Mouse (Mus musculus): ENCODE measurements around the gene Prr5. TPM values are rescaled to one million over a fixed set of nuclear protein-coding genes. Genes with fewer than 3 reads are reported as not detected.

Prr5 gene
- polyA plus RNA-seq, 1 experiment: 8.1 TPM

DNA sequence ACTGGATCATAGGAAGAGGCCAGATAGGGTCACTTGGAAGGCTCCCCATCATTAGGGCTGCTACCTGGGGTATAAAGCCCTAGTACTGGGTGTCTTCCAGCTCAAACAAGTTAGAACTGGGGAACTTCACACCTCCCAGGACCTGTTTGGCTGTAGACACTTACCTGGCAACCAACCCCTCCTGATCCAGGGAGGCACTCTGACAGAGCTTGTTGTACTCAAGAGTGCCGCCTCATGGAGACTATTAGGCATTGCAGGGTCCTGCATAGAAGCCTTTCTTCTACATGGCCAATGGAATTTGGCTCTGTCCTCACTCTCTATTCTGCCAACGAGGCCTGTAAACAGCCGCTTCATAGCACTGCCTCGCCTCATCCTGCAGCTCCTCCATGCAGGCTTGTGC lies 32.5 kb downstream of the Prr5 start:
- H3K79me2 ChIP-seq (ENCODE audit: control insufficient read depth, insufficient read depth): no peaks in the 10 kb centered on the region
- H3K27me3 ChIP-seq (ENCODE audit: control insufficient read depth, insufficient read depth, insufficient read length): no peaks in the 10 kb centered on the region
- TF ChIP-seq MAX (IDR thresholded peaks at IDR 0.05; ENCODE audit: low read depth) (no peak), MYOG (IDR thresholded peaks at IDR 0.05; ENCODE audit: control insufficient read depth in 1 of 3, insufficient read depth in 1 of 3, insufficient read length in 2 of 3, low read depth in 2 of 3) (no peak), MYOD1 (IDR thresholded peaks at IDR 0.05; ENCODE audit: control insufficient read depth in 1 of 3, insufficient read length in 2 of 3, low read depth in 2 of 3) (no peak), TCF12 (IDR thresholded peaks at IDR 0.05; ENCODE audit: insufficient read depth, poor library complexity, severe bottlenecking) (no peak), SRF (IDR thresholded peaks at IDR 0.05; ENCODE audit: control insufficient read depth, insufficient read length, low read depth) (no peak), POLR2A (IDR thresholded peaks at IDR 0.05; ENCODE audit: insufficient read length, low read depth) (no peak), POLR2AphosphoS2 (IDR thresholded peaks at IDR 0.05; ENCODE audit: insufficient read length, low read depth) (no peak), USF1 (IDR thresholded peaks at IDR 0.05; ENCODE audit: low read depth) (no peak), E2F4 (IDR thresholded peaks at IDR 0.05; ENCODE audit: insufficient read depth) (no peak)
- peaks cover 6% of the 10 kb centered on the region for H3K36me3 ChIP-seq (ENCODE audit: control insufficient read depth, insufficient read depth)
- no peak overlapping the region for H3K4me3 ChIP-seq
- H3K4me2 ChIP-seq (ENCODE audit: low read depth): no peak overlapping the region
- H3ac ChIP-seq (ENCODE audit: control insufficient read depth, insufficient read length): no peak overlapping the region

DNA sequence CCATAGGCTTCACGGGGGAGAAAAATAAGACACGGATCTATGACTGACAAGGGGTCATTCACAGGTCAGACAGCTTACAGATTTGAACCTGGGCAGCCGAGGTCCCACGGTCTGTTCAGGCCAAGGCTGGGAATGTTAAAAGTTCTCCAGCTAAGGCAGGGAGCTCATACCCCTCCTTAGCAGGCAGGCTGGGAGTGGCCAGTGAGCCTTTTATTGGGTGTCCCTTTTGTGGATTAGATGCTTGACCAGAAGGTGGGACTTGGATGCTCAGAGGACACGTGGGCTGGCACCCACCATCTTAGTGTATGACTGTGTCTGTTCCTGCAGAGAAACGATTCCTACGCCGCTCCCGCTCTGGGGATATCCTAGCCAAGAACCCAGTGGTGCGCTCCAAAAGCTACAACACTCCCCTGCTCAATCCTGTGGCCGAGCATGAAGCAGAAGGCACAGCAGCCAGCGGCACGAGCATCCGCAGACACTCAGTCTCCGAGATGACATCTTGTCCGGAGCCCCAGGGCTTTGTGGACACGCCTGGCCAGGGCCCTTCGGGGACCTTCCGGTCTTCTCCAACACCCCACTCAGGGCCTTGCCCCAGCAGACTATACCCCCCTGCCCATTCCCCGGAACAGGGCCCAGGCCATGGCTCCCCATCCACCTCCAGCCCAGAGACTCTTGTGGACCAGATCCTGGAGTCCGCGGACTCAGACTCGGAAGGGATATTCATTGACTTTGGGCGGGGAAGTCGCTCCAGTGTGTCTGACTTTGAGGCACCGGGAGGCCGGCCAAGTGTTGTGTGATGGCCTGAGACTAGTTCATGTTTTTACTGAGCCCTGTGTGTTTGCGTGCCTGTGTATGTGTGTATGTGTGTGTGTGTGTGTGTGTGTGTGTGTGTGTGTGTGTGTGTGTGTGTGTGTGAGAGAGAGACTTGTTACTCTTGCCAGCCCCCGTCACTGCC lies 33.2 kb downstream of the Prr5 start:
- TF ChIP-seq MAX (IDR thresholded peaks at IDR 0.05; ENCODE audit: low read depth) (no peak), MYOD1 (IDR thresholded peaks at IDR 0.05; ENCODE audit: control insufficient read depth in 1 of 3, insufficient read length in 2 of 3, low read depth in 2 of 3) (no peak), POLR2A (IDR thresholded peaks at IDR 0.05; ENCODE audit: insufficient read length, low read depth) (no peak), POLR2AphosphoS2 (IDR thresholded peaks at IDR 0.05; ENCODE audit: insufficient read length, low read depth) (no peak), E2F4 (IDR thresholded peaks at IDR 0.05; ENCODE audit: insufficient read depth) (no peak), SRF (IDR thresholded peaks at IDR 0.05; ENCODE audit: control insufficient read depth, insufficient read length, low read depth) (no peak), TCF12 (IDR thresholded peaks at IDR 0.05; ENCODE audit: insufficient read depth, poor library complexity, severe bottlenecking) (no peak), TCF3 (IDR thresholded peaks at IDR 0.05; ENCODE audit: insufficient read length, low read depth) (no peak), REST (IDR thresholded peaks at IDR 0.05; ENCODE audit: insufficient read depth, insufficient read length) (no peak), MYOG (IDR thresholded peaks at IDR 0.05; ENCODE audit: control insufficient read depth in 1 of 3, insufficient read depth in 1 of 3, insufficient read length in 2 of 3, low read depth in 2 of 3) (no peak), USF1 (IDR thresholded peaks at IDR 0.05; ENCODE audit: low read depth) (no peak), CEBPB (IDR thresholded peaks at IDR 0.05; ENCODE audit: insufficient read depth, poor library complexity, severe bottlenecking) (no peak)
- H3K4me3 ChIP-seq: no peak overlapping the region
- H3K79me2 ChIP-seq (ENCODE audit: control insufficient read depth, insufficient read depth): no peaks in the 10 kb centered on the region
- no peak overlapping the region for H3ac ChIP-seq (ENCODE audit: control insufficient read depth, insufficient read length)
- peaks cover 6% of the 10 kb centered on the region for H3K36me3 ChIP-seq (ENCODE audit: control insufficient read depth, insufficient read depth)
- no peak overlapping the region for H3K4me2 ChIP-seq (ENCODE audit: low read depth)
- H3K27me3 ChIP-seq (ENCODE audit: control insufficient read depth, insufficient read depth, insufficient read length): no peaks in the 10 kb centered on the region

DNA sequence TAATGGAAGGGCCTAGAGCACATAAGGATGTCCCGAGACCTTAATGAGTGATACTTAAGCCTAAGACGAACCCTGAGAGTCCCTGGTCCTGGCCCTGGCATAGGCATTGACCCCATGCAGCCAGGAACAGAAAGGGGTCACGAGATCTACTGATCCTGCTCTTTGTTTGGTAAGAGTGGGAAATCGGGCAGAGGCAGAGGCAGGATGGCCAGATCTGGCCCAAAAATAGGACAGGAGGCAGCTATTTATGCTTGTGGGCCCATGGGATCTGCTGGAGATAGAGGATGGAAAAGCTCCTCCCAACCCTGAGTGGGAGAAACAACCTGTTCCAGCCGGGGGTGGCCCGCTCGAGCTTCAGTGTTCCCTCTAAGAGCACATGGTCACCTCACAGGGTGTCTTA lies 34.6 kb downstream of the Prr5 start:
- no peak overlapping the region for H3K4me2 ChIP-seq (ENCODE audit: low read depth)
- H3K27me3 ChIP-seq (ENCODE audit: control insufficient read depth, insufficient read depth, insufficient read length): no peaks in the 10 kb centered on the region
- H3K79me2 ChIP-seq (ENCODE audit: control insufficient read depth, insufficient read depth): no peaks in the 10 kb centered on the region
- no peak overlapping the region for H3ac ChIP-seq (ENCODE audit: control insufficient read depth, insufficient read length)
- TF ChIP-seq SRF (IDR thresholded peaks at IDR 0.05; ENCODE audit: control insufficient read depth, insufficient read length, low read depth): no peak
- no peak for TF ChIP-seq TCF3 (IDR thresholded peaks at IDR 0.05; ENCODE audit: insufficient read length, low read depth)
- no peak for TF ChIP-seq POLR2AphosphoS2 (IDR thresholded peaks at IDR 0.05; ENCODE audit: insufficient read length, low read depth)
- no peak for TF ChIP-seq POLR2A (IDR thresholded peaks at IDR 0.05; ENCODE audit: insufficient read length, low read depth)
- TF ChIP-seq MYOD1 (IDR thresholded peaks at IDR 0.05; ENCODE audit: control insufficient read depth in 1 of 3, insufficient read length in 2 of 3, low read depth in 2 of 3): no peak
- TF ChIP-seq MYOG (IDR thresholded peaks at IDR 0.05; ENCODE audit: control insufficient read depth in 1 of 3, insufficient read depth in 1 of 3, insufficient read length in 2 of 3, low read depth in 2 of 3): no peak
- no peak for TF ChIP-seq USF1 (IDR thresholded peaks at IDR 0.05; ENCODE audit: low read depth)
- no peak for TF ChIP-seq TCF12 (IDR thresholded peaks at IDR 0.05; ENCODE audit: insufficient read depth, poor library complexity, severe bottlenecking)
- no peak for TF ChIP-seq REST (IDR thresholded peaks at IDR 0.05; ENCODE audit: insufficient read depth, insufficient read length)
- TF ChIP-seq MAX (IDR thresholded peaks at IDR 0.05; ENCODE audit: low read depth): no peak
- TF ChIP-seq E2F4 (IDR thresholded peaks at IDR 0.05; ENCODE audit: insufficient read depth): no peak
- no peak for TF ChIP-seq CEBPB (IDR thresholded peaks at IDR 0.05; ENCODE audit: insufficient read depth, poor library complexity, severe bottlenecking)
- H3K4me3 ChIP-seq: no peak overlapping the region
- peaks cover 6% of the 10 kb centered on the region for H3K36me3 ChIP-seq (ENCODE audit: control insufficient read depth, insufficient read depth)

DNA sequence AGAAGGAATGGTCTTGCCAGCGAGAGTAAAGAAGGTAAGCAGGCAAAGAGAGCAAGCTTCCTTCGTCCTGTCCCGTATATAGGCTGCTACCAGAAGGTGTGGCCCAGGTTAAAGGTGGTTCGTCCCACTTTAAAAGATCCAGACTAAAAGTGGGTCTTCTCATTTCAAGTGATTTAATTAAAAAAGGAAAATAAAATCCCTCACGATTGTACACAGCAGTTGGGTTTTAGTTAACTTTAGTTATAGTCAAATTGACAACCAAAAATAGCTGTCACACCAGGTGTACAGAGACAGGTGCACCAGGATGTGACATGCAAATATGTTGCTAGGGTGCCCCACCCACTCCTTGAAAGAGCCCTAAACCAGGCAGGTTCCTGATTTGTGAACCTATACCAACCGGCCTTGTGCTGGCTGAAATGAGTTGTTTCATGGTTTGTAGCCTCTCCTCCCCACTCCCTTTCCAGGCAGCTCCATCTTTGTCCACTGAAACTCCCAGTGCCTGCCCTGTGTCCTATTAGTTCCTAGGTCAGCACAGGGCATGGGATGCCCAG lies 36.0 kb downstream of the Prr5 start:
- Histone ChIP-seq H3K4me2 (ENCODE audit: low read depth) (no peak overlapping the region), H3K27me3 (ENCODE audit: control insufficient read depth, insufficient read depth, insufficient read length) (no peaks in the 10 kb centered on the region), H3K79me2 (ENCODE audit: control insufficient read depth, insufficient read depth) (no peaks in the 10 kb centered on the region), H3K36me3 (ENCODE audit: control insufficient read depth, insufficient read depth) (no peaks in the 10 kb centered on the region), H3K4me3 (no peak overlapping the region), H3ac (ENCODE audit: control insufficient read depth, insufficient read length) (no peak overlapping the region)
- TF ChIP-seq POLR2AphosphoS2 (IDR thresholded peaks at IDR 0.05; ENCODE audit: insufficient read length, low read depth) (no peak), MYOD1 (IDR thresholded peaks at IDR 0.05; ENCODE audit: control insufficient read depth in 1 of 3, insufficient read length in 2 of 3, low read depth in 2 of 3) (no peak), TCF12 (IDR thresholded peaks at IDR 0.05; ENCODE audit: insufficient read depth, poor library complexity, severe bottlenecking) (no peak), TCF3 (IDR thresholded peaks at IDR 0.05; ENCODE audit: insufficient read length, low read depth) (no peak), USF1 (IDR thresholded peaks at IDR 0.05; ENCODE audit: low read depth) (no peak), MYOG (IDR thresholded peaks at IDR 0.05; ENCODE audit: control insufficient read depth in 1 of 3, insufficient read depth in 1 of 3, insufficient read length in 2 of 3, low read depth in 2 of 3) (no peak), POLR2A (IDR thresholded peaks at IDR 0.05; ENCODE audit: insufficient read length, low read depth) (no peak), MAX (IDR thresholded peaks at IDR 0.05; ENCODE audit: low read depth) (no peak), SRF (IDR thresholded peaks at IDR 0.05; ENCODE audit: control insufficient read depth, insufficient read length, low read depth) (no peak), REST (IDR thresholded peaks at IDR 0.05; ENCODE audit: insufficient read depth, insufficient read length) (no peak), E2F4 (IDR thresholded peaks at IDR 0.05; ENCODE audit: insufficient read depth) (no peak), CEBPB (IDR thresholded peaks at IDR 0.05; ENCODE audit: insufficient read depth, poor library complexity, severe bottlenecking) (no peak)
